Mouse (Mus musculus) myocyte (in vitro differentiated cells): ENCODE measurements at regions not wholly inside any gene's neighbourhood (a gene's known extent, or its start where the extent isn't known, plus 50 kb on each side); places are given as distances from the start of the nearest gene placed in this dataset.

Source experiments
- CEBPB ChIP-seq: IDR thresholded peaks from 2 replicates; pipeline ENCODE4 v1.6.1; 2011; ENCODE audit warnings: mild to moderate bottlenecking, moderate library complexity; ENCODE audit not compliant: poor library complexity, insufficient read depth, severe bottlenecking
- MAX ChIP-seq: IDR thresholded peaks from one replicate; pipeline ENCODE4 v1.6.1; 2011; ENCODE audit warnings: low read depth, mild to moderate bottlenecking, control low read depth
- MYOG ChIP-seq, 3 experiments: IDR thresholded peaks; one replicate each; pipeline ENCODE4 v1.6.1; 2011; ENCODE audit warnings: control low read depth in 2 of 3, low read depth in 2 of 3, mild to moderate bottlenecking in 2 of 3; ENCODE audit not compliant: insufficient read length in 2 of 3, control insufficient read depth in 1 of 3, insufficient read depth in 1 of 3
- POLR2A ChIP-seq: IDR thresholded peaks from one replicate; pipeline ENCODE4 v1.6.1; 2011; ENCODE audit warnings: low read depth, mild to moderate bottlenecking, control low read depth, moderate library complexity; ENCODE audit not compliant: insufficient read length
- POLR2AphosphoS2 ChIP-seq: IDR thresholded peaks from one replicate; pipeline ENCODE4 v1.6.1; 2011; ENCODE audit warnings: low read depth, control low read depth; ENCODE audit not compliant: insufficient read length
- USF1 ChIP-seq: IDR thresholded peaks from one replicate; pipeline ENCODE4 v1.6.1; 2011; ENCODE audit warnings: low read depth, mild to moderate bottlenecking, control low read depth, moderate library complexity

GRCm38 (mm10) chr2:124764186-124764910 lies 303.6 kb upstream of the Slc24a5 start:
- TF ChIP-seq CEBPB: no peak
- no peak for TF ChIP-seq MAX
- no peak for TF ChIP-seq POLR2A
- TF ChIP-seq POLR2AphosphoS2: no peak
- no peak for TF ChIP-seq USF1
- TF ChIP-seq MYOG (IDR thresholded peaks at IDR 0.05; ENCODE audit: control insufficient read depth in 1 of 3, insufficient read depth in 1 of 3, insufficient read length in 2 of 3, low read depth in 2 of 3): no peak
